Mouse (Mus musculus) gonadal fat pad, adult 2 months (tissue): Measurements from ENCODE around the gene Kcp. TPM values are rescaled to one million over a fixed set of nuclear protein-coding genes. Genes with fewer than 3 reads are reported as not detected.

Source experiments
- DNase-seq: peaks from one replicate; pipeline ENCODE4 v3.0.0-alpha.2; 2012; ENCODE audit warnings: low read depth
- polyA plus RNA-seq: library from polyadenylated mRNA; depleted of rRNA; stranded (reverse); fragments of >200 nt; gene quantifications from 2 replicates; pipeline ENCODE4 v1.2.3, GENCODE M21; 2012; rRNA removed

Gene Kcp
- polyA plus RNA-seq = 5.2 and 8.3 TPM in 2 replicates

GRCm38 (mm10) chr6:29507447-29508309 lies at the start of gene Kcp:
TSS of gene Kcp (minus strand) at chr6:29507952.
- no peak for DNase-seq

GRCm38 (mm10) chr6:29557112-29557511 lies 49.4 kb upstream of the Kcp start:
- no peak for DNase-seq

- DNase-seq = peak; percentile 64
Measured at GRCm38 (mm10) chr6:29552526-29552925, 44.8 kb upstream of the Kcp start.

GRCm38 (mm10) chr6:29548086-29548485 lies 40.3 kb upstream of the Kcp start:
- DNase-seq = peak; percentile 89

GRCm38 (mm10) chr6:29547582-29547981 lies 39.8 kb upstream of the Kcp start:
- DNase-seq = peak; percentile 65

GRCm38 (mm10) chr6:29545611-29546010 lies 37.9 kb upstream of the Kcp start:
- no peak for DNase-seq

- DNase-seq = no peak
Measured at GRCm38 (mm10) chr6:29540956-29541355, 33.2 kb upstream of the Kcp start.

- no peak for DNase-seq
Measured at GRCm38 (mm10) chr6:29540223-29540622, 32.5 kb upstream of the Kcp start.

- no peak for DNase-seq
Measured at GRCm38 (mm10) chr6:29539502-29539901, 31.8 kb upstream of the Kcp start.

- no peak for DNase-seq
Measured at GRCm38 (mm10) chr6:29537221-29537620, 29.5 kb upstream of the Kcp start.

GRCm38 (mm10) chr6:29536651-29537193 lies 29.0 kb upstream of the Kcp start:
- no peak for DNase-seq

GRCm38 (mm10) chr6:29535316-29535715 lies 27.6 kb upstream of the Kcp start:
- DNase-seq = no peak

GRCm38 (mm10) chr6:29530050-29530449 lies 22.3 kb upstream of the Kcp start:
- DNase-seq = no peak

- no peak for DNase-seq
Measured at GRCm38 (mm10) chr6:29529444-29529820, 21.7 kb upstream of the Kcp start.

- no peak for DNase-seq
Measured at GRCm38 (mm10) chr6:29528561-29529443, 21.1 kb upstream of the Kcp start.

GRCm38 (mm10) chr6:29528165-29528505 lies 20.4 kb upstream of the Kcp start:
- no peak for DNase-seq

- DNase-seq = no peak
Measured at GRCm38 (mm10) chr6:29527361-29528164, 19.8 kb upstream of the Kcp start.

GRCm38 (mm10) chr6:29526281-29527251 lies 18.8 kb upstream of the Kcp start, which contains the start of gene Irf5:
TSS of gene Irf5 (plus strand) at chr6:29526625.
- no peak for DNase-seq

GRCm38 (mm10) chr6:29525256-29525655 lies 17.5 kb upstream of the Kcp start:
- DNase-seq = no peak

GRCm38 (mm10) chr6:29524034-29524489 lies 16.3 kb upstream of the Kcp start:
- no peak for DNase-seq
